Mouse (Mus musculus) heart, embryonic 11.5 days (tissue): ENCODE results near the gene Gpr158. TPM values are rescaled to one million over a fixed set of nuclear protein-coding genes. Genes with fewer than 3 reads are reported as not detected.

ENCODE experiments used
- ATAC-seq: fragments of 200-750 bp; cut with Nextera tagmentation; replicated peaks from 2 replicates; pipeline ENCODE4 v1.8.0; 2017; ENCODE audit warnings: moderate library complexity; ENCODE audit not compliant: insufficient number of reproducible peaks, low FRiP score, low TSS enrichment
- H3K27ac ChIP-seq: fragments of 300-500 bp; sonication (generic); 2 replicates; pipeline ENCODE4 v1.5.1; 2014; ENCODE audit warnings: mild to moderate bottlenecking, low read depth, low read length
- H3K27me3 ChIP-seq: fragments of 300-500 bp; sonication (generic); 2 replicates; pipeline ENCODE4 v1.6.1; 2014; ENCODE audit warnings: mild to moderate bottlenecking, low read length, mixed read lengths; ENCODE audit not compliant: control insufficient read depth, insufficient read depth
- H3K36me3 ChIP-seq: fragments of 300-500 bp; sonication (generic); 2 replicates; pipeline ENCODE4 v1.6.1; 2014; ENCODE audit warnings: mild to moderate bottlenecking, low read length, moderate library complexity, mixed read lengths; ENCODE audit not compliant: control insufficient read depth, insufficient read depth
- H3K4me1 ChIP-seq: fragments of 300-500 bp; sonication (generic); 2 replicates; pipeline ENCODE4 v1.6.1; 2014; ENCODE audit warnings: low read length; ENCODE audit not compliant: control insufficient read depth, insufficient read depth
- H3K4me2 ChIP-seq: fragments of 300-500 bp; sonication (generic); 2 replicates; pipeline ENCODE4 v1.6.1; 2014; ENCODE audit warnings: mild to moderate bottlenecking, moderate library complexity
- H3K4me3 ChIP-seq: fragments of 300-500 bp; sonication (generic); 2 replicates; pipeline ENCODE4 v1.5.1; 2014; ENCODE audit warnings: low read depth, low read length
- H3K9ac ChIP-seq: fragments of 300-500 bp; sonication (generic); 2 replicates; pipeline ENCODE4 v1.6.1; 2014; ENCODE audit warnings: mild to moderate bottlenecking, low read depth, low read length, moderate library complexity
- H3K9me3 ChIP-seq: fragments of 300-500 bp; sonication (generic); replicated peaks from 2 replicates; pipeline ENCODE4 v1.6.1; 2016; ENCODE audit warnings: low read length; ENCODE audit not compliant: control insufficient read depth
- WGBS: fragments of 180-500 bp; shearing (Covaris S2); extraction: QIAGEN DNeasy Blood & Tissue Kit; methylation state at CpG from one replicate; pipeline ENCODE4 v1.1.7; 2014; ENCODE audit not compliant: insufficient replicate concordance; 5-methylcytosine and 5-hydroxymethylcytosine counted together
- polyA plus RNA-seq: library from polyadenylated mRNA; unstranded; fragments of >200 nt; fragmentation: Nextera tagmentation; extraction: Ambion mirVana; gene quantifications from 2 replicates; pipeline ENCODE4 v1.2.1, GENCODE M21; 2014

Gene Gpr158
- polyA plus RNA-seq, 1 experiment from 2014 or later: not detected

- Histone ChIP-seq H3K27ac (no peak overlapping the region), H3K4me1 (no peaks in the 10 kb centered on the region), H3K9me3 (no peaks in the 10 kb centered on the region), H3K4me2 (no peak overlapping the region), H3K4me3 (no peak overlapping the region), H3K36me3 (no peaks in the 10 kb centered on the region), H3K27me3 (no peaks in the 10 kb centered on the region), H3K9ac (no peak overlapping the region)
- 85% methylated on average over 3 of the region's 3 CpGs for WGBS
- no peak for ATAC-seq
Observed at GRCm38 (mm10) chr2:21496881-21497280, 129.5 kb downstream of the Gpr158 start.

DNA sequence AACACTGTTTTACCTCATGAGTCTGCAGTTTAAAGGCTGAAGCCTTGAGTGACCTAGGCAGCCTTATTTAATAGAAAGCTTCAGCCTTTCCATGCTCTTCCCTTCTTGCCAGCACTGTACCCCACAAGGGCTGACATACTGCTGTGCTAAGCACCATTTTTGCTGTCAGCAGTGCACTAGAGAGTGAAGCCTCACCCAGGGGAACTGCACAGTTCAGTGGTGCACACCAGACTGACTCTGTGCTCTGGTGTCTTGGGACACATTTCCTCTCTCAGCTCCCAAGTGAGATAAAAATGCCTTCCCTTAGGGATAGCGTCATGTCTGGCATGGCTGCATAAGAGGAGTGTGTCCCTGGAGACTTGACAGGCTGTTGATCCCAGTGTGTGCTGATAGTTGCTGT is 130.6 kb downstream of the Gpr158 start:
- no peaks in the 10 kb centered on the region for H3K27me3 ChIP-seq
- no peak overlapping the region for H3K27ac ChIP-seq
- no peaks in the 10 kb centered on the region for H3K9me3 ChIP-seq
- no peak overlapping the region for H3K9ac ChIP-seq
- 14% methylated on average over 1 of the region's 1 CpGs for WGBS
- H3K36me3 ChIP-seq: no peaks in the 10 kb centered on the region
- H3K4me1 ChIP-seq: no peaks in the 10 kb centered on the region
- no peak; the same call in 1 of the 2 replicates for ATAC-seq
- H3K4me3 ChIP-seq: no peak overlapping the region
- no peak overlapping the region for H3K4me2 ChIP-seq

DNA sequence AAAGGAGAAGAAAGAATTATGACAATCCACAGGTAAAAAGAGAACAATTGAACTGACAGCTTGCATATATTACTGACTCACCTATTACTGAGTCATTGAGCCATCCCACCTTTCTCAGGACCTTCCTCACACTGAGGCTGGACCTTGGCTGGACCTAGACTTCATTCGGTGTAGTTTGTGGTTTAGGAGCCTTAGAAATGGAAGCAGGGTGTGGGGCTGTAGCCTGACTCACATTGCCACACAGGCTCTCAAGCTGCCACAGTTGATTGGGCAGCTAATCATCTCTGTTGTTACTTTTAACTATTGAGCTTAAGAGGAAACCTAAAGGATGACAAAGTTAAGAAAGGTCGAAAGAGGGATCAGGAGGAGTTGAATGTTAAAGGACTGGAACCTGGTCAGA is 132.1 kb downstream of the Gpr158 start:
- no peaks in the 10 kb centered on the region for H3K9me3 ChIP-seq
- 76% methylated on average over 2 of the region's 2 CpGs for WGBS

DNA sequence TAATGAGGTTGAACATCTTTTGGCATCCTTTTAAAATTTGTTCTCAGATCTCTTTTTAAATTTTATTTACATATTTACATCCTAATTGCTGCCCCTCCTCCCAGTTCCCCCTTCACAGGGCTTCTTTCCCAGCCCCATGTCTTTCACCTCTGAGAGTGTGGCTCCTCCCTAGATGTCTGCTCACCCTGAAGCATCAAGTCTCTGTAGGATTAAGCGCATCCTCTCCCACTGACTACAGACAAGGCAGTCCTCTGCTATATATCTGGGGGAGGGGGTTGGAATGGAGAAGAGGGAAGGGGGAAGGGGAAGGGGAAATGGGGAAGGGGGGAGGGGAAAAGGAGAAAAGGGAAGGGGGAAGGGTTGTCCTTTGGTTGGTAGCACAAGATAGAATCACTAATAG is 140.1 kb downstream of the Gpr158 start:
- H3K9ac ChIP-seq: no peak overlapping the region
- H3K4me3 ChIP-seq: no peak overlapping the region
- H3K27ac ChIP-seq: no peak overlapping the region
- ATAC-seq: no peak
- no peaks in the 10 kb centered on the region for H3K27me3 ChIP-seq
- no peak overlapping the region for H3K4me2 ChIP-seq
- no peaks in the 10 kb centered on the region for H3K4me1 ChIP-seq
- WGBS: 50% methylated on average over 1 of the region's 1 CpGs
- H3K9me3 ChIP-seq: no peaks in the 10 kb centered on the region
- no peaks in the 10 kb centered on the region for H3K36me3 ChIP-seq

More for the DNA sequence above, 132.1 kb downstream of the Gpr158 start:
- Histone ChIP-seq H3K4me1 (no peaks in the 10 kb centered on the region), H3K4me3 (no peak overlapping the region), H3K9ac (no peak overlapping the region), H3K4me2 (no peak overlapping the region), H3K27me3 (no peaks in the 10 kb centered on the region), H3K27ac (no peak overlapping the region), H3K36me3 (no peaks in the 10 kb centered on the region)
- ATAC-seq: no peak

- no peak for ATAC-seq
- H3K9me3 ChIP-seq: no peaks in the 10 kb centered on the region
- no peak overlapping the region for H3K9ac ChIP-seq
- no peaks in the 10 kb centered on the region for H3K4me1 ChIP-seq
- no peak overlapping the region for H3K4me2 ChIP-seq
- H3K27ac ChIP-seq: no peak overlapping the region
- no peak overlapping the region for H3K4me3 ChIP-seq
- no peaks in the 10 kb centered on the region for H3K36me3 ChIP-seq
- no peaks in the 10 kb centered on the region for H3K27me3 ChIP-seq
Observed at GRCm38 (mm10) chr2:21530750-21531149, 163.4 kb downstream of the Gpr158 start.

DNA sequence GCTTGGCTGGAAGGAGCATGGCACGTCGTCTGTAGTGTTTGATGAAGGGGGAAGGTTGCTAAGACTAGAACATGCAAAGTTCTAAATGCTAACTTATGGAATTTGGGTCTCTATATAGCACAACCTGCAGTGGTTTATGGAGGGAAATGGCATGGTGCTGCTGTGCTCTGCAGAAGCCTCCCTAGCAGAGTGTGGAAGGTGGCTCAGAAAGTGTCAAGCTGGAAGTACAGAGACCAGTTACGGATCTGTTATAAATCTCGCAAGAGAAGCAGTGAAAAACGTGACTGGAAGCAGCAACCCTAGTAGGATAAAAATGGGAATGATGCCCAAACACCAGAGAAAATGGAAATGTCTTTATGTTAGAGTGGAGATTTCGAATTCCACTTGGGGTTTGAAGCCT is 251.8 kb downstream of the Gpr158 start:
- no peaks in the 10 kb centered on the region for H3K27me3 ChIP-seq
- no peak overlapping the region for H3K27ac ChIP-seq
- H3K4me3 ChIP-seq: no peak overlapping the region
- H3K36me3 ChIP-seq: no peaks in the 10 kb centered on the region
- no peaks in the 10 kb centered on the region for H3K4me1 ChIP-seq
- no peak for ATAC-seq
- H3K9me3 ChIP-seq: no peaks in the 10 kb centered on the region
- no peak overlapping the region for H3K4me2 ChIP-seq
- no peak overlapping the region for H3K9ac ChIP-seq
- 72% methylated on average over 6 of the region's 6 CpGs for WGBS

- Histone ChIP-seq H3K9ac (no peak overlapping the region), H3K27ac (no peak overlapping the region), H3K9me3 (no peaks in the 10 kb centered on the region), H3K4me3 (no peak overlapping the region), H3K4me1 (no peaks in the 10 kb centered on the region), H3K4me2 (no peak overlapping the region), H3K27me3 (no peaks in the 10 kb centered on the region), H3K36me3 (no peaks in the 10 kb centered on the region)
- 56% methylated on average over 1 of the region's 1 CpGs for whole genome bisulfite sequencing
- no peak for ATAC-seq
Observed at GRCm38 (mm10) chr2:21632136-21632535, 264.8 kb downstream of the Gpr158 start.

- Histone ChIP-seq H3K9ac (no peak overlapping the region), H3K36me3 (no peaks in the 10 kb centered on the region), H3K4me2 (no peak overlapping the region), H3K4me1 (no peaks in the 10 kb centered on the region), H3K27ac (no peak overlapping the region), H3K9me3 (no peaks in the 10 kb centered on the region), H3K27me3 (no peaks in the 10 kb centered on the region), H3K4me3 (no peak overlapping the region)
- WGBS: 78% methylated on average over 4 of the region's 4 CpGs
- ATAC-seq: no peak
Observed at GRCm38 (mm10) chr2:21665721-21666120, 298.4 kb downstream of the Gpr158 start.

GRCm38 (mm10) chr2:21676084-21676838 is 308.9 kb downstream of the Gpr158 start:
- Histone ChIP-seq H3K4me3 (no peak overlapping the region), H3K4me1 (no peaks in the 10 kb centered on the region), H3K27ac (no peak overlapping the region), H3K36me3 (no peaks in the 10 kb centered on the region), H3K9ac (no peak overlapping the region), H3K27me3 (no peaks in the 10 kb centered on the region), H3K9me3 (no peaks in the 10 kb centered on the region), H3K4me2 (no peak overlapping the region)
- ATAC-seq: no peak
- 80% methylated on average over 4 of the region's 4 CpGs for WGBS
